Mouse (Mus musculus): ENCODE results near the gene Nceh1.

DNA sequence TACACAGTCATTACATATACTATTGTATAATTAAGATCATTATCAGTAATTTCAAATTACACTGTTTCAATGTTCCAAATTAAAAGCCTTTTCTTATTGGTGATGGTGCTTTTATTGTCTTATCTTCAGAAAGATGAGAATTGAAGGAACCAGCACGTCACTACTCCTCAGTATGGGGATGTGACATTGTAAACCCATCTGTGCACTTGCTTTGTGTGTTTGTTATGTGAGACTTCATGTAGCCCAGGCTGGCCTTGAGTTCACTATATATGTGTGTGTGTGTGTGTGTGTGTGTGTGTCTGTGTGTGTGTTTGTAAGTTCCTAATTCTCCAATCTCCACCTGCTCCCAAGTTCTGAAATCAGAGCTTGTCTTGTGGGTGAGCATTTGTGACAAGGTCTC lies 12.5 kb upstream of the Nceh1 start:
- TF ChIP-seq EP300 (IDR thresholded peaks at IDR 0.05), result no peak
- TF ChIP-seq CTCF (IDR thresholded peaks at IDR 0.05), result no peak
